Mouse (Mus musculus): ENCODE data around the gene Trpv2. TPM values are rescaled to one million over a fixed set of nuclear protein-coding genes. Genes with fewer than 3 reads are reported as not detected.

The Trpv2 gene
- polyA plus RNA-seq (2015; fragmentation: Nextera tagmentation; extraction: Ambion mirVana): 13.4 and 14.6 TPM in 2 replicates

DNA sequence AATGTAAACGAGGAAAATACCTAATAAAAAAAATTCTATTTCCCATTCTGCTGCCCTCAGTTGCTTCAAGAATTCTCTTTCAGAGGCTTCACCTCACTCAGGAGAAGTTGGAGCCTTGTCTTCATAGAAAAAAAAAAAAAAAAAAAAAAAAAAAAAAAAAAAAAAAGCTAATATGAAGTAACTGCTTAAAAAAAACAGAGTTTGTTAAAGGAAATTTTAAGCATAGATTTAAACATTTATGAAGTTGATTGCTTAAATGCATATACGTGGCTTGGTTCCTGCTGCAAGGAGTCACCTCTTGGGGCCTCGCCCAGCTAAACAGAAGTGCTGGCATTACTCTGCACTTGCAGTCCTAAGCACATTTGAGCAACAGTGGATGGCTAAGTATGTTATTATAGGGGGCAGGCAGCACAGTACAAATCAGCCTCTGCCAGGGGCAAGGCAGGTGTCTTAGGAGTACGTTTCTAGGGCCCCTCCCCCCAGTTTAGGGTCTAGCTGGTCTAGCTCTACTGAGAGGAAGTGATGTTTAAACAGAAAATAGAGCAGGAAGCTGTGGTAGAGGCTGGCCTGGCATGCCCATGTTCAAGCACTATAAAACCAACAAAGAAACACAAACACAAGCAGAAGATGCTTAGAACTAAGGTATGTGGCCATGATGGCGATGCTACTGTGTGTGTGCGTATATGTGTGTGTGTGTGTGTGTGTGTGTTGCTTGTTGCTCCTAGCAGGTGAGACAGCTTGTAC lies at the start of gene Trpv2:
Gene Trpv2 (plus strand): TSS at position 528 of the 744 bp plus-strand sequence.
- no peak within 1 kb of the TSS for H3K9ac ChIP-seq
- H3K36me3 ChIP-seq: no peaks in the 10 kb centered on the region
- 70% methylated on average over 6 of the region's 6 CpGs for WGBS
- H3K9me3 ChIP-seq: no peaks in the 10 kb centered on the region
- H3K4me3 ChIP-seq (replicated peaks): peak within 1 kb of the TSS; percentile 50
- H3K4me1 ChIP-seq: peaks cover 9% of the 10 kb centered on the region; the same call in 1 of the 2 replicates
- ATAC-seq (ENCODE audit: insufficient read depth, low FRiP score, low read depth): no peak
- H3K27me3 ChIP-seq (replicated peaks): 0 out of 2 replicates have a peak, but pooled peaks cover 7% of the 10 kb centered on the region
- no peak within 1 kb of the TSS for H3K27ac ChIP-seq
- H3K4me2 ChIP-seq: peak within 1 kb of the TSS; percentile 98

DNA sequence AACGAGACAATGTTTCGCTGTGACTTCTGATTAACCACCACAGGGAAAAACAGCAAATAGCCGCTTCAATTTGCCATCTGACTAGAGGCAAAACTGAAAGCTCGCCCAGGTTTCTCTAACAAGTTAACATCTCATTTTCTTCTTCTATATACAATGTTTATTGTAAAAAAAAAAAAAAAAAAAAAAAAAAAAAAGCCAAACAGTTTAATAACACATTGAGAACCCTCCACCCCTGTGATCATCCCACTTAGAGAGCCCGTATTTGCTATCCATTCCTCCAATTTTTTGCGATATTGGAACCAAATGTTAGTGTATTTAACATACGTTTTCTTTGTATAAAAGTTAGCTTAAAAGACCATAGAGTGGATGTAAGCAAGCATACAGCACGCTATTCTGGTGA lies 37.2 kb upstream of the Trpv2 start:
- no peaks in the 10 kb centered on the region for H3K27me3 ChIP-seq (replicated peaks)
- H3K9me3 ChIP-seq: no peaks in the 10 kb centered on the region
- ATAC-seq (ENCODE audit: insufficient read depth, low FRiP score, low read depth): no peak
- WGBS: 86% methylated on average over 8 of the region's 8 CpGs
- no peaks in the 10 kb centered on the region for H3K36me3 ChIP-seq
- no peak overlapping the region for H3K27ac ChIP-seq
- 0 out of 2 replicates have a peak, but pooled peaks cover 3% of the 10 kb centered on the region for H3K4me1 ChIP-seq
- no peak overlapping the region for H3K9ac ChIP-seq
- no peak overlapping the region for H3K4me3 ChIP-seq (replicated peaks)
- H3K4me2 ChIP-seq: no peak overlapping the region

DNA sequence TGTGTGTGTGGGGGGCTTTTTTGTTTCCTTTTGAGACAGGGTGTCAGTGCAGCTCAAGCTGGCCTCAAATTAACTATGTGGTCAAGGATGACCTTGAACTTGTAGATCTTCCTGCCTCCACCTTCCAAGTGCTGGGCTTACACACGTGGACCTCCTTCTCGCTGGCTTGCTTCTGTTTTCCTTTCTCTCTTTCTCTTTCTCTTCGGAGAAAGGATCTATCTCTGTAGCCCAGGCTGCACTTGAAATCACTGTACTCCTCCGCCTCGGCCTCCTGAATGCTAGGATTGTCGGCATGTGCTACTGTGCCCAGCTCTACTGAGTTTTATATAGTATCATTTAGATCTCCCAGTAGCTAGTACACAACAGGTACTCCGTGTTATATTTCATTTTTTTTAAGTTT lies 36.7 kb upstream of the Trpv2 start:
- Histone ChIP-seq H3K4me1 (0 out of 2 replicates have a peak, but pooled peaks cover 3% of the 10 kb centered on the region), H3K27me3 (replicated peaks) (no peaks in the 10 kb centered on the region), H3K9ac (no peak overlapping the region), H3K4me2 (peak overlapping the region; percentile 30; the same call in 1 of the 2 replicates), H3K4me3 (replicated peaks) (no peak overlapping the region; the same call in 1 of the 2 replicates), H3K27ac (no peak overlapping the region), H3K36me3 (no peaks in the 10 kb centered on the region), H3K9me3 (no peaks in the 10 kb centered on the region)
- 49% methylated on average over 7 of the region's 7 CpGs for WGBS
- ATAC-seq (ENCODE audit: insufficient read depth, low FRiP score, low read depth): no peak

DNA sequence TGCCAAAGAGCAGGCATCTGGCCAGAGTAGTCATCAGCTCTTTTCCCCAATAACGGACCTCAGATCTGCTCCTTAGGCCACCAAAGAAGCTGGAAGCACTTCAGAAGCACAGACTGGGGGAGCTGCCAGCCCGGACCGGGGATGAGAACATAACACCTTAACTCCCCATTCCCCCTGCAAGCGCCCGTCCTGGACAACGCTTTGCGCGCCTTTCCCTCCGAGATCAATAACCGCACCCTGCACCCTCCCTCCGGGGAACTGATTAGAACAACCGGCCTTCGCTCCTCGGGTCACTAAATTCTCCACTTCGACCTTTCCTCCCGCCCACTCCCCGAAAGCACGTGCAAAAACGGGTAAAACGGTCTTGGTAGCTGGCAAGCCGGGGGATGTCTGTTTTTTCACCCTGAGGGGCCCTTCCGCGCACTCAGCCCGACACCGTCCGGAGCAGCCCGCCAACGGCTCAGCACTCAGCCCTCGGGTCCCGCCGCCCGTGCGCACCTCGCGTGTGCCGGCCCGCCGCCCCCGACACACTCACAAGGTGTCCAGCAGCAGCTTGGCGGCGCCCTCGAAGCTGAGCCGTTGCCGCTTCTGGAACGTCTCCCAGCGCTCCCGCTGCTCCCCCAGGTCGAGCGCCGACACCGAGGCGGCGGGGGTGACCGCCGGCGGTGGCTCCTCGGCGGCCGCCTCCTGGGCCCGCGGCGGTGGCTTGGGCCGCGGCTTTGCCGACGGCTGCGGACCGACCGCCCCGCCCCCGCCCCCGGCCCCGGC lies 35.8 kb upstream of the Trpv2 start:
- 0 out of 2 replicates have a peak, but pooled peaks cover 3% of the 10 kb centered on the region for H3K4me1 ChIP-seq
- peak overlapping the region; percentile 73 for H3K9ac ChIP-seq
- H3K4me2 ChIP-seq: peak overlapping the region; percentile 94
- H3K36me3 ChIP-seq: no peaks in the 10 kb centered on the region
- H3K27me3 ChIP-seq (replicated peaks): no peaks in the 10 kb centered on the region
- H3K9me3 ChIP-seq: no peaks in the 10 kb centered on the region
- H3K4me3 ChIP-seq (replicated peaks): peak overlapping the region; percentile 72
- peak overlapping the region; percentile 48; the same call in 1 of the 2 replicates for H3K27ac ChIP-seq
- WGBS: under 1% methylated on average over 52 of the region's 73 CpGs
- ATAC-seq (ENCODE audit: insufficient read depth, low FRiP score, low read depth): peak; percentile 81

DNA sequence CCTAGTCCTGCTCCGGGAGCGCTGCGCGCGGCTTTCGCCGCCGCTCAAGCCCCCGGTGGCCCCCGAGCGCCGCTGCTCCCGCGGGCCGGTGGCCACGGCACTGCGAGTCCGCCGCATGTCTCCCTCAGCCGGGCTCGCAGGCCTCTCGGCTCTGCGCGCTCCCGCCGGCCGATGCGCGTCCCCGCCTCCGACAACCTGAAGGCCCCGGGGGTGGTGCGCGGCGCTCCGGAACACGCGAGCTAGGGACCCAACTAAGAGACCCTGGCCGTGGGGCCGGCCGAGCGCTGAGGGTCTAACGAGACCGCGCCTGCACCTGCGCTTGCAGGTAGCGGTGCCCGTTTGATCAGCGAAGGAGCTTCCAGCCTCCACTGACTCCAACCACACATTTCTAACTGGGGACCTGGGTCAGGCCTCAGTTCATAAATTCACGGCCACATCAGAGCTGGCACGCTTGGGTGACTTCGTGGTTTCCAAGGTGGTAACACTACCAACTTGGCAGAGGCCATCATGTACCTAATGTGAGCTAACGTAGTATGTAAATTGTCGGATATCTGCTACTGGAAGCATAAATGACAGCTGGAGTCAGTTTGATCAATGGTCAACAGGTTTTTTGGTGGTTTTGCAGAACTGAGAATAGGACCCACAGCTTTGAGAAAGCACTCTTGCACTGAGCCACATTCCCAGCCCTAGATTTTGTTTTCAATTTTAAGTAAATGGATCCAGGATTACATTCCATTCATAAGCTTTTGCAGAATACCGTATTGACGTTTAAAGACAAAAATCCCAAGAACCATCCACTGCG lies 35.0 kb upstream of the Trpv2 start, which contains the start of gene Cenpv:
Gene Cenpv (minus strand): TSS at position 173 of the 802 bp plus-strand sequence.
- Histone ChIP-seq H3K27ac (peak within 1 kb of the TSS; percentile 48; the same call in 1 of the 2 replicates), H3K9me3 (no peaks in the 10 kb centered on the region), H3K4me2 (peak within 1 kb of the TSS; percentile 94), H3K9ac (peak within 1 kb of the TSS; percentile 73), H3K4me1 (0 out of 2 replicates have a peak, but pooled peaks cover 3% of the 10 kb centered on the region), H3K4me3 (replicated peaks) (peak within 1 kb of the TSS; percentile 72), H3K36me3 (no peaks in the 10 kb centered on the region), H3K27me3 (replicated peaks) (no peaks in the 10 kb centered on the region)
- peak; percentile 82 for ATAC-seq (ENCODE audit: insufficient read depth, low FRiP score, low read depth)
- 7% methylated on average over 46 of the region's 57 CpGs for WGBS

DNA sequence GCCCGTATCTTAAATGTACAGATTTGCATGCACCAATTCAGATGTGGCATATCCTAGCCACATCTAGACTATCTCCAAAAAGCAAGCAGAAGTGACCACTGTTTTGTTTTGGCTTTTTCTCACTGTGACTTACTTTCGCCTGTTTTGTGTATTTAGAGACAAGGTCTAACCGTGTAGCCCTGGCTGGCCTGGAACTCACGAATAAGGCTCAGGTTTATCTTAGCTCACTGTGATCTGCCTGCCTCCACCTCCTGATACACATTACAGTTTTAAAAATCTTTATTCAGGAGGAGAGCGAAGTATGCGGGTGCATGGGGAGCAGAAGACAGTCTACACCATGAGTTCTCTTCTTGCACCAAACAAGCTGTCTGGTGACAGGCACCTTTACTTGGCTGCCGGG lies 34.1 kb upstream of the Trpv2 start:
- Histone ChIP-seq H3K9ac (no peak overlapping the region), H3K9me3 (no peaks in the 10 kb centered on the region), H3K4me1 (0 out of 2 replicates have a peak, but pooled peaks cover 3% of the 10 kb centered on the region), H3K27ac (no peak overlapping the region), H3K27me3 (replicated peaks) (no peaks in the 10 kb centered on the region), H3K4me2 (no peak overlapping the region), H3K4me3 (replicated peaks) (no peak overlapping the region), H3K36me3 (no peaks in the 10 kb centered on the region)
- WGBS: 81% methylated on average over 7 of the region's 7 CpGs
- ATAC-seq (ENCODE audit: insufficient read depth, low FRiP score, low read depth): no peak

DNA sequence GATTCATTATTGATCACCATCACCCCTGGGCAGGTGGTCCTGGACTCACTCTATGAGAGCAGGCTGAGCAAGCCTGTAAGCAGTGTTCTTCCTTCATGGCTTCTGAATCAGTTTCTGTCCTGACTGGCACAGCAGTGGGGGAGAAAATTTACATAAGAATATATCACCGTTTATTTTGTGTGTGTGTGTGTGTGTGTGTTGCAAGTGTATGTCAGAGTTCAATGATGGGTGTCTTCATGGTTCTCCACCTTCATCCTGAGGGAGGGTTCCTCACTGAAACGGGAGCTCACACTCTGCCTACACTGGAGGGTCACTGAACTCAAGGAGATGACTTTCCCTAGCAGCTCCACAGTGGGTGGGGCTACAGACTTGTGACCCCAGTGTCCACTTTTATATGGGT lies 33.3 kb upstream of the Trpv2 start:
- H3K4me1 ChIP-seq: 0 out of 2 replicates have a peak, but pooled peaks cover 3% of the 10 kb centered on the region
- no peak overlapping the region for H3K27ac ChIP-seq
- no peak overlapping the region for H3K9ac ChIP-seq
- WGBS: 51% methylated on average over 2 of the region's 2 CpGs
- no peak overlapping the region for H3K4me3 ChIP-seq (replicated peaks)
- H3K27me3 ChIP-seq (replicated peaks): no peaks in the 10 kb centered on the region
- H3K4me2 ChIP-seq: no peak overlapping the region
- no peak for ATAC-seq (ENCODE audit: insufficient read depth, low FRiP score, low read depth)
- H3K36me3 ChIP-seq: no peaks in the 10 kb centered on the region
- H3K9me3 ChIP-seq: no peaks in the 10 kb centered on the region

DNA sequence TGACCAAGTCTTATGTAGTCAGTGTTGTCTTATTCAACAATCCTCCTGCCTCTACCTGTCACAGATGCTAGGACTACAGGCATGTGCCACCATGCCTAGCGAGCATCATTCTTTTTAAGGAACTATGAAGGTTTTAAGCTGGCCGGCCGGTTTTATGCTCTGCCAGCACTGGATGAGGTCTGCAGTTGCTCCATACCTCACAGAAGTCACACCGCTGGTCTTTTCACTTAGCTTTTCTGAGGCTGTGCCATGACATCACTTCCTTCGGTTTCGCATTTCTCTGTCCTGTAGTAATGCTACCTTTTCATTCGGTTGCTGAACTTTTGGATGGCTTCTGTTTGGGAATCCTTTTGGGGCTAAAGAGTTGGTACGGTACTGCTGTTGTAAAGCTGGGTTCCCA lies 32.7 kb upstream of the Trpv2 start:
- 75% methylated on average over 8 of the region's 8 CpGs for WGBS
- no peak overlapping the region for H3K4me2 ChIP-seq
- H3K27ac ChIP-seq: no peak overlapping the region
- no peak overlapping the region for H3K4me3 ChIP-seq (replicated peaks)
- H3K27me3 ChIP-seq (replicated peaks): no peaks in the 10 kb centered on the region
- H3K36me3 ChIP-seq: no peaks in the 10 kb centered on the region
- H3K9ac ChIP-seq: no peak overlapping the region
- no peak for ATAC-seq (ENCODE audit: insufficient read depth, low FRiP score, low read depth)
- H3K9me3 ChIP-seq: no peaks in the 10 kb centered on the region
- 0 out of 2 replicates have a peak, but pooled peaks cover 3% of the 10 kb centered on the region for H3K4me1 ChIP-seq

DNA sequence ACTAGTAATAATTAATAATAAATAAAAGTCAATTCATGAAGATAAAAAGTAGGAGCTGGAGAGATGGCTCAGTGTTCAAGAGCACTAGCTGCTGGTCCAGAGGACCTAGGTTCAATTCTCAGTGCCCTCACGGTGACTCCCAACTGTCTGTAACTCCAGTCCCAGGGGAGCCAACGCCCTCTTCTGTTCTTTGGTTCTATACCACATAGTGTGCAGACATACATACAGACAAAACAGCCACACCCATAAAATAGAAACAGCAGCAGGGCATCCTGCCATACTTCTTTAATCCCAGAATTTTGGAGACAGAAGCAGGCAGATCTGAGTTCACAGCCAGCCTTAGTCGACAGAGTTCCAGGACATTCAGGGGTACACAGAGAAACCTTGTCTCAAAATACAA lies 30.3 kb upstream of the Trpv2 start:
- Histone ChIP-seq H3K27ac (no peak overlapping the region), H3K4me3 (replicated peaks) (no peak overlapping the region), H3K4me2 (no peak overlapping the region), H3K36me3 (no peaks in the 10 kb centered on the region), H3K9me3 (no peaks in the 10 kb centered on the region), H3K4me1 (0 out of 2 replicates have a peak, but pooled peaks cover 3% of the 10 kb centered on the region), H3K27me3 (replicated peaks) (no peaks in the 10 kb centered on the region), H3K9ac (no peak overlapping the region)
- WGBS: 83% methylated on average over 3 of the region's 3 CpGs
- ATAC-seq (ENCODE audit: insufficient read depth, low FRiP score, low read depth): no peak

DNA sequence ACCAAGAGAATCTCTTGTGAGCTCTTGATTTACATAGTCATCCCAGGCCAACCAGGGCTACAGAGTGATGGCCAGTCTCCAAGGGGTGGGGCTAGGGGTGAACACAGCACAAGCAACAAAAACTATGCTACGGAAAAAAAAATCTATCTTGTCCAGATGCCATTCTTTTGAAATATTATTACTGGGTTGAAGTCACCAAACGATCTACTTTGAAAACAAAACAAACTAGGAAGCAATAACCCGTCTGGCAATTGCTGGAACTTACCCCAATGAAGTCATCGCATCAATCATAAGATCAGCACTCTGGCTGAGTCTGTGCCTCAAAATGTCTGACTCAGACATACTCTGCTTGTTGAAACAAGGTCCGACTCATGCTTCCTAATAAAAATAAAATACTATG lies 24.5 kb upstream of the Trpv2 start:
- Histone ChIP-seq H3K4me3 (replicated peaks) (peak overlapping the region; percentile 70), H3K27ac (peak overlapping the region; percentile 100), H3K9ac (no peak overlapping the region), H3K36me3 (0 out of 2 replicates have a peak, but pooled peaks cover 3% of the 10 kb centered on the region), H3K4me1 (peaks cover 14% of the 10 kb centered on the region), H3K9me3 (no peaks in the 10 kb centered on the region), H3K27me3 (replicated peaks) (no peaks in the 10 kb centered on the region), H3K4me2 (peak overlapping the region; percentile 63)
- 7% methylated on average over 5 of the region's 5 CpGs for WGBS
- no peak for ATAC-seq (ENCODE audit: insufficient read depth, low FRiP score, low read depth)

DNA sequence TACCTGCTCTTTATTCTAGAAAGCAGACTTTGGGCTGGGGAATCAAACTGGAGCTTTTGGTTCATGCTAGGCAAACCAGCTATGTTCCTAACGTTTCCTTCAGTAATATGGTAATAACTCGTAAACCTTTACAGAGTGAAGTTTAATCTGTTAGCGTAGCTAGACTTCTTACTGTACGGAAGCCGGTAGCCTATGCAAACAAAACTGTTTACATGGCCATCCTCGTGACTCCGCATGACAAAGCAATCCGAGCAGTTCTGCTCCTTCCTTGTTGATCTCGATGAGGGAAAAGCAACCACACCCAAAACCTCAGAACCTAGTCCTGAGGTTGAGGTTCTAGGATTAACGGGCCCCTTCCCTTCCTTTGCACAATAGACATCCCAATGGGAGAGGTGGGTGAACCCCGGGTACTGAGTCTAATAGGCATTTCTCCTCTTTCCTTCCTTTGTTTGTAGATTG lies 24.0 kb upstream of the Trpv2 start:
- no peaks in the 10 kb centered on the region for H3K9me3 ChIP-seq
- H3K4me2 ChIP-seq: peak overlapping the region; percentile 63
- peak overlapping the region; percentile 70 for H3K4me3 ChIP-seq (replicated peaks)
- 0% methylated on average over 11 of the region's 11 CpGs for WGBS
- ATAC-seq (ENCODE audit: insufficient read depth, low FRiP score, low read depth): peak; percentile 49
- H3K9ac ChIP-seq: peak overlapping the region; percentile 87
- peaks cover 18% of the 10 kb centered on the region for H3K4me1 ChIP-seq
- H3K27me3 ChIP-seq (replicated peaks): no peaks in the 10 kb centered on the region
- peak overlapping the region; percentile 100 for H3K27ac ChIP-seq
- H3K36me3 ChIP-seq: 0 out of 2 replicates have a peak, but pooled peaks cover 3% of the 10 kb centered on the region
